Mouse (Mus musculus) lung, embryonic 16.5 days (tissue): ENCODE data around the gene Tmppe. TPM values are rescaled to one million over a fixed set of nuclear protein-coding genes. Genes with fewer than 3 reads are reported as not detected.

Experiments
- ATAC-seq: fragments of 200-750 bp; cut with Nextera tagmentation; 2 replicates; pipeline ENCODE4 v1.8.0; 2017; ENCODE audit warnings: low read depth, mild to moderate bottlenecking, moderate library complexity
- H3K27ac ChIP-seq: fragments of 300-500 bp; sonication (generic); 2 replicates; pipeline ENCODE4 v1.5.1; 2014; ENCODE audit warnings: mild to moderate bottlenecking, control low read depth, low read length
- H3K27me3 ChIP-seq: fragments of 300-500 bp; sonication (generic); 2 replicates; pipeline ENCODE4 v1.6.1; 2014; ENCODE audit warnings: low read depth, low read length, mixed read lengths; ENCODE audit not compliant: control insufficient read depth, insufficient read depth
- H3K36me3 ChIP-seq: fragments of 300-500 bp; sonication (generic); 2 replicates; pipeline ENCODE4 v1.6.1; 2014; ENCODE audit warnings: low read length; ENCODE audit not compliant: control insufficient read depth, insufficient read depth
- H3K4me1 ChIP-seq: fragments of 300-500 bp; sonication (generic); replicated peaks from 2 replicates; pipeline ENCODE4 v1.6.1; 2014; ENCODE audit warnings: low read length, mixed read lengths; ENCODE audit not compliant: control insufficient read depth, insufficient read depth
- H3K4me2 ChIP-seq: fragments of 300-500 bp; sonication (generic); 2 replicates; pipeline ENCODE4 v1.6.1; 2014; ENCODE audit warnings: low read depth, low read length, control low read depth
- H3K4me3 ChIP-seq: fragments of 300-500 bp; sonication (generic); 2 replicates; pipeline ENCODE4 v1.5.1; 2014; ENCODE audit warnings: mild to moderate bottlenecking, low read length, control low read depth
- H3K9ac ChIP-seq: fragments of 300-500 bp; sonication (generic); 2 replicates; pipeline ENCODE4 v1.6.1; 2014; ENCODE audit warnings: low read length, control low read depth
- H3K9me3 ChIP-seq: fragments of 300-500 bp; sonication (generic); 2 replicates; pipeline ENCODE4 v1.6.1; 2016; ENCODE audit warnings: low read length; ENCODE audit not compliant: control insufficient read depth
- WGBS: fragments of 180-500 bp; shearing (Covaris S2); extraction: QIAGEN DNeasy Blood & Tissue Kit; methylation state at CpG from one replicate; pipeline ENCODE4 v1.1.7; 2014; 5-methylcytosine and 5-hydroxymethylcytosine counted together
- polyA plus RNA-seq: library from polyadenylated mRNA; unstranded; fragments of >200 nt; fragmentation: Nextera tagmentation; extraction: Ambion mirVana; gene quantifications from 2 replicates; pipeline ENCODE4 v1.2.1, GENCODE M21; 2015

Tmppe gene
- polyA plus RNA-seq, 1 experiment from 2014 or later: 11.2 TPM

DNA sequence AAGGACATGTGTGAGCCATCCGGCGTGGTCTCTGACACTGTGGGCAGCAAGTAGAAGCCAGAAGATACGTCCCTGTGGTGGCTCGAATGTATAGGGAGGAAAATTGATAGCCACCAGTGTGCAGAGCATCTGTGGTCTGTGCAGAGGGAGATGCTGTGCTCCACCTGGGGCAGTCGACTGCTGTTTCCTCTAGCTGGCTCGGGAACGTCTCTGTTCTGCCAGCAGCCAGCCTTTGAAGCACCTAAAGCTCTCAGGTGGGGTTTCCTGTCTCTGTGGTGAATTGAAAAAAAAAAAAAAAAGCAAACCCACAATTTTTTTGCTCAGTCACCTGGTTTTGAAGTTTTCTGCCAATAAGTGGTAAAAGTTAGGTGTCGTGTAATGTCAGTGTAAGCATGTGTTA lies 42.4 kb downstream of the Tmppe start:
- Histone ChIP-seq H3K9me3 (no peaks in the 10 kb centered on the region), H3K36me3 (peaks cover 2% of the 10 kb centered on the region; the same call in 1 of the 2 replicates), H3K27me3 (no peaks in the 10 kb centered on the region), H3K27ac (no peak overlapping the region), H3K4me1 (no peaks in the 10 kb centered on the region), H3K9ac (no peak overlapping the region), H3K4me3 (no peak overlapping the region), H3K4me2 (no peak overlapping the region)
- ATAC-seq: no peak
- WGBS: 85% methylated on average over 8 of the region's 8 CpGs

GRCm38 (mm10) chr9:114446887-114447286 lies 46.0 kb downstream of the Tmppe start:
- ATAC-seq: no peak
- 93% methylated on average over 8 of the region's 8 CpGs for WGBS
- no peaks in the 10 kb centered on the region for H3K9me3 ChIP-seq
- no peak overlapping the region for H3K4me3 ChIP-seq
- H3K36me3 ChIP-seq: peaks cover 2% of the 10 kb centered on the region; the same call in 1 of the 2 replicates
- H3K4me2 ChIP-seq: no peak overlapping the region
- H3K4me1 ChIP-seq: no peaks in the 10 kb centered on the region
- H3K27me3 ChIP-seq: no peaks in the 10 kb centered on the region
- H3K27ac ChIP-seq: no peak overlapping the region
- H3K9ac ChIP-seq: no peak overlapping the region

GRCm38 (mm10) chr9:114448700-114449099 lies 47.8 kb downstream of the Tmppe start:
- no peak overlapping the region for H3K4me3 ChIP-seq
- no peaks in the 10 kb centered on the region for H3K4me1 ChIP-seq
- H3K36me3 ChIP-seq: no peaks in the 10 kb centered on the region
- no peak overlapping the region for H3K9ac ChIP-seq
- no peak overlapping the region for H3K27ac ChIP-seq
- no peak overlapping the region for H3K4me2 ChIP-seq
- ATAC-seq: no peak
- H3K27me3 ChIP-seq: no peaks in the 10 kb centered on the region
- WGBS: 56% methylated on average over 5 of the region's 5 CpGs
- no peaks in the 10 kb centered on the region for H3K9me3 ChIP-seq

DNA sequence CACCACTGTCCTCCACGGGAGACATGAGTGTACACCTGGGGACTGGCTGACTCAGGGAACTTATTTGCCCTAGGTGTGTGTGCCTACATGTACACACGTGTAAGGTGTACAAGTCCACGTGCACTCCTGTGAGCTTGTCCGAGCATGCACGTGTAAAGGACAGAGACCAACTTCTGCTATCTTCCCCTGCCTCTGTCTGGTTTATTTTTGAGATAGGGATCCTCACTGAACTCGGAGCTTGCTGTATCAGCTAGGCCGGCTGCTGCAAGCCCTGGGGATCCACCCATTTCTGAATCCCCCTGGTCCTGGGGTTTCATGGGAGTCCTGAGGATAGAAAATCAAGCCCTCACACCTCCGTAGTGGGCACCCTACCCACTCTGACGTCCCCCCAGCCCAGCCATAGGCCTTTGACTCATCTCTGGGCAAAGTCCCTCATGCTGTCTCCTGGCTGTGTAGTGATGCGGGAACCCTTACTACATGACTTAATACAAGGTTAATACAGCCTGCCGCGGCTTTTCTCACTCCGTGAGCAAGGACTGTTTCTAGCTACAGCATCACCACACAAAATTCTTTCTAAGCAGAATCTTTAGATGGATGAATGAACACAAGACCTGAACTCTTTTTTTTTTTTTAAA lies 48.3 kb downstream of the Tmppe start:
- Histone ChIP-seq H3K27me3 (no peaks in the 10 kb centered on the region), H3K9me3 (no peaks in the 10 kb centered on the region), H3K4me2 (no peak overlapping the region), H3K9ac (no peak overlapping the region), H3K27ac (no peak overlapping the region), H3K4me3 (no peak overlapping the region), H3K4me1 (no peaks in the 10 kb centered on the region), H3K36me3 (no peaks in the 10 kb centered on the region)
- WGBS: 79% methylated on average over 13 of the region's 13 CpGs
- no peak for ATAC-seq

- no peaks in the 10 kb centered on the region for H3K4me1 ChIP-seq
- H3K36me3 ChIP-seq: no peaks in the 10 kb centered on the region
- H3K27ac ChIP-seq: no peak overlapping the region
- no peak overlapping the region for H3K9ac ChIP-seq
- no peak overlapping the region for H3K4me3 ChIP-seq
- WGBS: 75% methylated on average over 7 of the region's 7 CpGs
- no peak overlapping the region for H3K4me2 ChIP-seq
- no peaks in the 10 kb centered on the region for H3K9me3 ChIP-seq
- no peaks in the 10 kb centered on the region for H3K27me3 ChIP-seq
- no peak for ATAC-seq
Observed at GRCm38 (mm10) chr9:114451615-114452014, 50.7 kb downstream of the Tmppe start.

DNA sequence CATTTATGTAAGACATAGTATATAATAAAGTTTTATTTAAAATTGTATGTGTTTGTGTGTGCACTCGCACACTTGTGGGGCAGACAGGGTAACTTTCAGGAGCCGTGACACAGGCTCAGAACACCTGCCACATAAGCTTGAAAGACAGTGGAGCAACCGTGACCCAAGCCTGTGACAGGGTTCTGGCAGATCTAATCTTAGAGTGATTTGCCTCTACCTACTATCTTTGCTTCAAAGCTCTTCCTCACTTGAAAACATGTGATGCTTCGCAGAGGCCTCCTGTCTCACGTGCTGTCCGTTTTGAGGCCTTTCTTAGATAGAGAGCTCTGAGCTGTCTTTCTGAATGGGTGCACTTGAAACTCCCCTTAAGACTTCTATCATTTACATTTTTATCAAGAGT lies 51.5 kb downstream of the Tmppe start:
- no peak overlapping the region for H3K27ac ChIP-seq
- WGBS: 80% methylated on average over 6 of the region's 6 CpGs
- no peaks in the 10 kb centered on the region for H3K27me3 ChIP-seq
- no peak for ATAC-seq
- H3K9ac ChIP-seq: no peak overlapping the region
- H3K9me3 ChIP-seq: no peaks in the 10 kb centered on the region
- no peaks in the 10 kb centered on the region for H3K4me1 ChIP-seq
- H3K36me3 ChIP-seq: peaks cover 1% of the 10 kb centered on the region; the same call in 1 of the 2 replicates
- no peak overlapping the region for H3K4me2 ChIP-seq
- no peak overlapping the region for H3K4me3 ChIP-seq

- H3K4me2 ChIP-seq: no peak overlapping the region
- peaks cover 5% of the 10 kb centered on the region; the same call in 1 of the 2 replicates for H3K36me3 ChIP-seq
- no peak for ATAC-seq
- H3K4me3 ChIP-seq: no peak overlapping the region
- H3K27me3 ChIP-seq: no peaks in the 10 kb centered on the region
- WGBS: 88% methylated on average over 2 of the region's 2 CpGs
- H3K9ac ChIP-seq: no peak overlapping the region
- H3K9me3 ChIP-seq: no peaks in the 10 kb centered on the region
- H3K4me1 ChIP-seq: no peaks in the 10 kb centered on the region
- H3K27ac ChIP-seq: no peak overlapping the region
Observed at GRCm38 (mm10) chr9:114455420-114455819, 54.5 kb downstream of the Tmppe start.

Other genes with a start within 250 kb of the Tmppe start
- not detected in 2 replicates for gene Bcl2a1c, start 71.0 kb upstream of the Tmppe start, polyA plus RNA-seq
- gene Crtap, start 10.4 kb upstream of the Tmppe start, polyA plus RNA-seq: 132 and 147 TPM in 2 replicates
- gene Glb1, start within 50 bp of the Tmppe start, polyA plus RNA-seq: 51.7 and 53.6 TPM in 2 replicates
- gene Ccr4, start 103.8 kb downstream of the Tmppe start, polyA plus RNA-seq: 0.11 and 0.25 TPM in 2 replicates
- gene C130032M10Rik, start 114.6 kb downstream of the Tmppe start, polyA plus RNA-seq: 0.21 and 0.72 TPM in 2 replicates
- gene Trim71, start 163.3 kb downstream of the Tmppe start, polyA plus RNA-seq: 0.79 and 0.87 TPM in 2 replicates
- 64.4 and 64.7 TPM in 2 replicates for gene Cnot10, start 239.1 kb downstream of the Tmppe start, polyA plus RNA-seq